Mouse (Mus musculus) gonadal fat pad, adult 2 months (tissue): ENCODE results near the gene Vav3. TPM values are rescaled to one million over a fixed set of nuclear protein-coding genes. Genes with fewer than 3 reads are reported as not detected.

Source experiments
- DNase-seq: peaks from one replicate; pipeline ENCODE4 v3.0.0-alpha.2; 2012; ENCODE audit warnings: low read depth
- polyA plus RNA-seq: library from polyadenylated mRNA; depleted of rRNA; stranded (reverse); fragments of >200 nt; gene quantifications from 2 replicates; pipeline ENCODE4 v1.2.3, GENCODE M21; 2012; rRNA removed

The Vav3 gene
- polyA plus RNA-seq, 1 experiment = 3.7 TPM

- no peak for DNase-seq
These were observed 350.1 kb downstream of the Vav3 start for GRCm38 (mm10) chr3:109690566-109690965.

GRCm38 (mm10) chr3:109692613-109693012 lies 352.2 kb downstream of the Vav3 start:
- no peak for DNase-seq

- no peak for DNase-seq
These were observed 360.8 kb downstream of the Vav3 start for GRCm38 (mm10) chr3:109701301-109701700.

GRCm38 (mm10) chr3:109707786-109708460 lies 367.5 kb downstream of the Vav3 start:
- DNase-seq = no peak

- no peak for DNase-seq
These were observed 371.3 kb downstream of the Vav3 start for GRCm38 (mm10) chr3:109711751-109712150.

DNA sequence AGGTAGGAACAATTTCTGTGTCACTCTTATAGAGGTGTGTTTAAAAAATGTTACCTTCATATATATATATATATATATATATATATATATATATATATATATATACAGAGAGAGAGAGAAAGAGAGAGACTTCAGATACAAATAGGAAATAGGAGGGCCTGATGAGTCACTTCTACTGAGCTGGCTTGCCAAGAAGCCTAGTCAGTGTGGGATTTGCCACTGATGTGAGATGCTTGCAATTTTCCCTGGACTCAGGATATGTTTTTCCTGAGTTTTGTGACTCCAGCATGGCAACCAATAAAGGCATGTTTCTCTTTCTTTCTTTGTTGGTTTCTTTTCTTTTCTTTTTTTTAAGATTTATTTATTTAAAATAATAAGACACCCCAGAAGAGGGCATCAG lies 374.0 kb downstream of the Vav3 start:
- no peak for DNase-seq

DNA sequence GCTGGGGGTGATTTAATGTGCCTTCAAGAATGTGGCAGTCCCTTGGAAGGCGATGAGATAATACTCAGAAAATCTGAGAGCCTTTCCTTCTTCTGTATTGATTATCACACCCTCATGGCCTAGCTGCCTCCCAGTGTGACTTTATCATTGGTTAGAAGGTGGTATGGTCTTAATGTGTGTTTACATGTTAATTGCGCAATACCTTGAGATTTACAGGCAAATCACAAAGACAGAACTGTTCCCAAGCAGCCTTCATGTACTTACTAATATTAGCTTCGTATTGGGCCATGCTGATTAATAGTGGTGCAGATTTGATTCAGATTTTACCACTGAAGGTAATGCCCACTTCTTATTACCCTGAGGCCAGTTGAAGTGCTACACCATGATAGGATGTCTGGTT lies 381.3 kb downstream of the Vav3 start:
- DNase-seq = no peak

DNA sequence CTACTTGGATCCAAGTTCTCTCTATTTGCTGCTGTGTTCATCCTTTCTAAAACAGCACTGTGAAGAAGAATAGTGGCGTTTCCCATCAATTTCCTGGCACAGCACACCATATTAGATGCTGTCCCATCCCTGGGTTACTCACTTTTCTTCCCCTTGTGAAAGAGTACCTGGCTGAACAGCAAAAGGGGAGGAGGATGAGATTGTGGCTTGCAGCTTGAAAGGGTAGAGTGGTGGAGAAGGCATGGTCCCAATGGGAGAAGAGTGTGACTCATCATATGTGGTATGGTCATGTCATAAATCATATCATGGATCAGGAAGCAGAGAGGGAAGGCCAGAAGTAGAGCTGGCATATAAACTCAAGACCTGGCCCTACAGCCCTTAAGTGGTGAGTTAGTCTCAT lies 386.3 kb downstream of the Vav3 start:
- no peak for DNase-seq

- DNase-seq = no peak
These were observed 391.3 kb downstream of the Vav3 start for GRCm38 (mm10) chr3:109731592-109732230.

- no peak for DNase-seq
These were observed 392.1 kb downstream of the Vav3 start for GRCm38 (mm10) chr3:109732327-109733182.

Other genes starting within 250 kb of the Vav3 start
- gene Slc25a24, start 217.5 kb upstream of the Vav3 start, polyA plus RNA-seq = 4.0 and 5.4 TPM in 2 replicates